ENCODE assay signal across 8 mouse cellular contexts in the genomic region with DNA sequence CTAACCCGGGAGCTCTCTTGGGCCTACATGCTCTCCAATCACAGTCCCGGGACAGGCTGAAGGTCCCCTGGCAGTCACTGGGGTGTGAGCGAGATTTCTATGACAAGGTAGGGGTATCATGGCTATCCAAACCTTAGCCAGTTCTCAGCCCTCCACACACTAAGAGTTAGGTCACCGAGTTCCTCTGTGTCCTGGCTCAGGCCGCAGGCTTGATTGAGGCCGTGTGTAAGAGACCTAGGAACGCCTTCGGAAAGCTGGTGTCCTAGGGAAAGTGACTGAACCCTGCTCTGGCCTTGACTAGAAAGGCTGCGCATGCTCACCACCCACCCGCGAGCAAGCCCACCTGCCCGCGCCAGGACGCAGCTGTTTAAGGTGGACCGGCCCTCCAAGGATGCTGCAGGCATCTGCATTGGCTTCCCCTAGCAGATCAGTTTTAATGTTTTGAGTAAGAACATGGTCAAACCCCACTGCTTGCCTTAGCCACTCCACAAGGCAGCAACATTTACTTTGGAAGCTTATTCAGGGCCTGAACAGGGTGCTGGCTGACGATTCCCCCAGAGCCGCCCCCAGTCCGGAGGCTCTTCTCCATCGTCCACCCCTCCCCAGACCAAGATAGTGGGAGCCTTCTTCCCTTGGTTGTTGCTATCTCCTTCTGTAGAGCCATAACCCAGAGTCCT. TPM values are rescaled to one million over a fixed set of nuclear protein-coding genes. Genes with fewer than 3 reads are reported as not detected.
A peak's percentile ranks its signal among the peaks of the same experiment; 100 is the strongest.
DNase-seq lines count a peak whose midpoint lies in the region; ATAC-seq and TF ChIP-seq lines count a peak whose summit lies in the region.

No protein-coding gene starts in this region.

- H3K27me3 ChIP-seq in ES-Bruce4 (ENCODE audit: control insufficient read depth, insufficient read depth, low read length, poor library complexity, severe bottlenecking): no peaks in the 10 kb centered on the region
- no peaks in the 10 kb centered on the region for H3K27me3 ChIP-seq in forebrain, embryonic 11.5 days (ENCODE audit: control insufficient read depth, insufficient read depth, low read length)
- no peaks in the 10 kb centered on the region for H3K27me3 ChIP-seq in neural tube, embryonic 15.5 days (replicated peaks)

- intact Hi-C loops in heart, postnatal 10 days (cut with DNase I): no loop called here

- H3K4me2 ChIP-seq in forebrain, embryonic 11.5 days (ENCODE audit: low read depth, low read length, severe bottlenecking): peak overlapping the region; percentile 80
- peak overlapping the region; percentile 91 for H3K4me2 ChIP-seq in neural tube, embryonic 15.5 days

- TF ChIP-seq POLR2A in ES-Bruce4 (IDR thresholded peaks at IDR 0.05; ENCODE audit: insufficient read depth, low read length): no peak
- peak; percentile 20; the same call in 1 of the 2 replicates for TF ChIP-seq POLR2A in lung, adult 2 months (IDR thresholded peaks at IDR 0.05; ENCODE audit: borderline replicate concordance, extremely low read depth, low read depth, low read length)

- no peaks in the 10 kb centered on the region for H3K4me1 ChIP-seq in ES-Bruce4 (ENCODE audit: control insufficient read depth, insufficient read depth, low read length)
- peaks cover 7% of the 10 kb centered on the region for H3K4me1 ChIP-seq in forebrain, embryonic 11.5 days (replicated peaks; ENCODE audit: control insufficient read depth, insufficient read depth, low read length)
- H3K4me1 ChIP-seq in lung, adult 2 months (ENCODE audit: control insufficient read depth, insufficient read depth, low read length): peaks cover 12% of the 10 kb centered on the region
- H3K4me1 ChIP-seq in neural tube, embryonic 15.5 days: peaks cover 46% of the 10 kb centered on the region

- H3K4me3 ChIP-seq in ES-Bruce4 (ENCODE audit: low read depth, low read length): peak overlapping the region; percentile 71
- peak overlapping the region; percentile 87 for H3K4me3 ChIP-seq in forebrain, embryonic 11.5 days (ENCODE audit: low read depth, low read length)
- peak overlapping the region; percentile 88 for H3K4me3 ChIP-seq in lung, adult 2 months (replicated peaks; ENCODE audit: extremely low read depth, low read depth, low read length)
- H3K4me3 ChIP-seq in neural tube, embryonic 15.5 days (replicated peaks): peak overlapping the region; percentile 86

- peak; percentile 89 for DNase-seq in brain, adult 2 months (ENCODE audit: low read depth, low spot score)
- DNase-seq in forebrain, embryonic 11.5 days (ENCODE audit: low spot score): peak; percentile 82
- DNase-seq in heart, postnatal 10 days: peak; percentile 81 to 85
- peak; percentile 73 to 80 for DNase-seq in kidney, postnatal 36 days
- DNase-seq in lung, adult 2 months: peak; percentile 73
- DNase-seq in thymus, postnatal 4 days: peak; percentile 70

- TF ChIP-seq EP300 in ES-Bruce4 (IDR thresholded peaks at IDR 0.05; ENCODE audit: insufficient read depth, low read depth, low read length): no peak

- H3K36me3 ChIP-seq in ES-Bruce4 (ENCODE audit: control insufficient read depth, insufficient read depth, low read length, poor library complexity, severe bottlenecking): peaks cover 22% of the 10 kb centered on the region
- peaks cover 9% of the 10 kb centered on the region for H3K36me3 ChIP-seq in forebrain, embryonic 11.5 days (ENCODE audit: control insufficient read depth, insufficient read depth, low read length)
- H3K36me3 ChIP-seq in neural tube, embryonic 15.5 days: peaks cover 29% of the 10 kb centered on the region

- 6% methylated on average over 19 of the region's 19 CpGs for WGBS in forebrain, embryonic 11.5 days
- WGBS in lung, adult 2 months: 4% methylated on average over 19 of the region's 19 CpGs
- WGBS in neural tube, embryonic 15.5 days: 3% methylated on average over 19 of the region's 19 CpGs

- peak; percentile 67 for ATAC-seq in forebrain, embryonic 11.5 days (replicated peaks; ENCODE audit: low FRiP score)
- peak; percentile 88 for ATAC-seq in neural tube, embryonic 15.5 days (ENCODE audit: low FRiP score)

- H3K27ac ChIP-seq in ES-Bruce4 (ENCODE audit: insufficient read depth, low read length): no peak overlapping the region
- peak overlapping the region; percentile 83 for H3K27ac ChIP-seq in forebrain, embryonic 11.5 days (ENCODE audit: low read depth, low read length)
- peak overlapping the region; percentile 94 for H3K27ac ChIP-seq in neural tube, embryonic 15.5 days (replicated peaks)

- TF ChIP-seq CTCF in ES-Bruce4 (IDR thresholded peaks at IDR 0.05; ENCODE audit: low read depth, low read length): no peak
- TF ChIP-seq CTCF in lung, adult 2 months (IDR thresholded peaks at IDR 0.05; ENCODE audit: insufficient read depth, low read length): no peak

- H3K9ac ChIP-seq in ES-Bruce4 (ENCODE audit: low read depth, poor library complexity, severe bottlenecking): peak overlapping the region; percentile 75
- H3K9ac ChIP-seq in forebrain, embryonic 11.5 days (ENCODE audit: low read length): peak overlapping the region; percentile 91
- H3K9ac ChIP-seq in neural tube, embryonic 15.5 days (replicated peaks): peak overlapping the region; percentile 94

- no peaks in the 10 kb centered on the region for H3K9me3 ChIP-seq in ES-Bruce4 (replicated peaks; ENCODE audit: control insufficient read depth, insufficient read depth, low read length, poor library complexity, severe bottlenecking)
- no peaks in the 10 kb centered on the region for H3K9me3 ChIP-seq in forebrain, embryonic 11.5 days (ENCODE audit: control insufficient read depth, low read length)
- no peaks in the 10 kb centered on the region for H3K9me3 ChIP-seq in neural tube, embryonic 15.5 days (replicated peaks)

RNA-seq across cellular contexts. Expression of gene Zdhhc8, which starts 0.6 kb away (rescaled TPM):
- 11.7 and 12.9 TPM in 2 replicates for polyA plus RNA-seq in ES-Bruce4 (2011; ENCODE audit: insufficient read depth, insufficient read length, low read depth, missing spikeins)
- polyA plus RNA-seq in forebrain, embryonic 11.5 days (2014; fragmentation: Nextera tagmentation; extraction: Ambion mirVana): 15.8 and 18.6 TPM in 2 replicates
- 10 to 100 TPM; 33.2 to 35.7 TPM for total RNA-seq in heart, postnatal 10 days (2021)
- polyA plus RNA-seq in lung, adult 2 months (2012; rRNA removed): 98.7 and 124 TPM in 2 replicates
- polyA plus RNA-seq in neural tube, embryonic 15.5 days (2015; fragmentation: Nextera tagmentation; extraction: Ambion mirVana): 16.9 and 19.2 TPM in 2 replicates

RNA-seq across cellular contexts. Expression of gene Trmt2a, which starts 13.0 kb away (rescaled TPM):
- polyA plus RNA-seq in ES-Bruce4 (2011; ENCODE audit: insufficient read depth, insufficient read length, low read depth, missing spikeins): 46.1 and 51.7 TPM in 2 replicates
- polyA plus RNA-seq in forebrain, embryonic 11.5 days (2014; fragmentation: Nextera tagmentation; extraction: Ambion mirVana): 110 TPM in 2 replicates
- 10 to 100 TPM; 24.1 to 30.6 TPM for total RNA-seq in heart, postnatal 10 days (2021)
- 41.9 and 55.2 TPM in 2 replicates for polyA plus RNA-seq in lung, adult 2 months (2012; rRNA removed)
- polyA plus RNA-seq in neural tube, embryonic 15.5 days (2015; fragmentation: Nextera tagmentation; extraction: Ambion mirVana): 96.4 and 97.1 TPM in 2 replicates

RNA-seq across cellular contexts. Expression of gene Ranbp1, which starts 13.0 kb away (rescaled TPM):
- 500 and 515 TPM in 2 replicates for polyA plus RNA-seq in ES-Bruce4 (2011; ENCODE audit: insufficient read depth, insufficient read length, low read depth, missing spikeins)
- 1,172 and 1,252 TPM in 2 replicates for polyA plus RNA-seq in forebrain, embryonic 11.5 days (2014; fragmentation: Nextera tagmentation; extraction: Ambion mirVana)
- 10 to 100 TPM; 79.1 to 82.9 TPM for total RNA-seq in heart, postnatal 10 days (2021)
- 31.5 and 34.8 TPM in 2 replicates for polyA plus RNA-seq in lung, adult 2 months (2012; rRNA removed)
- 364 and 412 TPM in 2 replicates for polyA plus RNA-seq in neural tube, embryonic 15.5 days (2015; fragmentation: Nextera tagmentation; extraction: Ambion mirVana)

RNA-seq across cellular contexts. Expression of gene Ccdc188, which starts 17.8 kb away (rescaled TPM):
- not detected in 2 replicates for polyA plus RNA-seq in ES-Bruce4 (2011; ENCODE audit: insufficient read depth, insufficient read length, low read depth, missing spikeins)
- not detected in 2 replicates for polyA plus RNA-seq in forebrain, embryonic 11.5 days (2014; fragmentation: Nextera tagmentation; extraction: Ambion mirVana)
- total RNA-seq in heart, postnatal 10 days (2021): not detected
- not detected in 2 replicates for polyA plus RNA-seq in lung, adult 2 months (2012; rRNA removed)
- not detected in 2 replicates for polyA plus RNA-seq in neural tube, embryonic 15.5 days (2015; fragmentation: Nextera tagmentation; extraction: Ambion mirVana)

RNA-seq across cellular contexts. Expression of gene Gm49776, which starts 22.6 kb away (rescaled TPM):
- polyA plus RNA-seq in ES-Bruce4 (2011; ENCODE audit: insufficient read depth, insufficient read length, low read depth, missing spikeins): not detected in 2 replicates
- 6.2 TPM in 1 of 2 replicates, not detected in the other for polyA plus RNA-seq in forebrain, embryonic 11.5 days (2014; fragmentation: Nextera tagmentation; extraction: Ambion mirVana)
- total RNA-seq in heart, postnatal 10 days (2021): not detected
- 0.34 TPM in 1 of 2 replicates, not detected in the other for polyA plus RNA-seq in lung, adult 2 months (2012; rRNA removed)
- polyA plus RNA-seq in neural tube, embryonic 15.5 days (2015; fragmentation: Nextera tagmentation; extraction: Ambion mirVana): 1.4 and 5.4 TPM in 2 replicates

Comparison
In these comparisons a context has a peak if more than half of its experiments do, and no peak if none do; other contexts are left out.
1. RNA of gene Ranbp1, which starts 13.0 kb away (polyA plus RNA-seq): 1,172 to 1,252 TPM in forebrain, embryonic 11.5 days, 500 to 515 TPM in ES-Bruce4 and 364 to 412 TPM in neural tube, embryonic 15.5 days; 31.5 to 34.8 TPM in lung, adult 2 months; every median in the first group is over 10 times any median in the second.
2. Peak in every context shown above with its lines, with median percentiles within 50 percentile points of each other: H3K4me3 ChIP-seq, H3K9ac ChIP-seq and DNase-seq.